Mouse (Mus musculus) stomach, embryonic 14.5 days (tissue): ENCODE measurements around the gene Dnaaf2. TPM values are rescaled to one million over a fixed set of nuclear protein-coding genes. Genes with fewer than 3 reads are reported as not detected.

Experiments used
- ATAC-seq: fragments of 200-750 bp; cut with Nextera tagmentation; 2 replicates; pipeline ENCODE4 v1.8.0; 2017; ENCODE audit warnings: low read depth, moderate TSS enrichment; ENCODE audit not compliant: insufficient number of reproducible peaks, insufficient read depth, low FRiP score
- H3K27ac ChIP-seq: fragments of 300-500 bp; sonication (generic); 2 replicates; pipeline ENCODE4 v1.5.1; 2014; ENCODE audit warnings: mild to moderate bottlenecking, low read length, moderate library complexity, mixed read lengths
- H3K27me3 ChIP-seq: fragments of 300-500 bp; sonication (generic); 2 replicates; pipeline ENCODE4 v1.6.1; 2014; ENCODE audit warnings: low read length, control low read depth, mixed read lengths; ENCODE audit not compliant: control insufficient read depth, insufficient read depth
- H3K36me3 ChIP-seq: fragments of 300-500 bp; sonication (generic); 2 replicates; pipeline ENCODE4 v1.6.1; 2014; ENCODE audit warnings: mild to moderate bottlenecking, control low read depth, low read length, moderate library complexity, mixed read lengths; ENCODE audit not compliant: control insufficient read depth, insufficient read depth
- H3K4me1 ChIP-seq: fragments of 300-500 bp; sonication (generic); 2 replicates; pipeline ENCODE4 v1.6.1; 2014; ENCODE audit warnings: low read length, control low read depth, mixed read lengths; ENCODE audit not compliant: control insufficient read depth, insufficient read depth
- H3K4me2 ChIP-seq: fragments of 300-500 bp; sonication (generic); replicated peaks from 2 replicates; pipeline ENCODE4 v1.6.1; 2014; ENCODE audit warnings: low read depth, low read length, control low read depth
- H3K4me3 ChIP-seq: fragments of 300-500 bp; sonication (generic); 2 replicates; pipeline ENCODE4 v1.5.1; 2014; ENCODE audit warnings: low read depth, low read length, control low read depth
- H3K9ac ChIP-seq: fragments of 300-500 bp; sonication (generic); replicated peaks from 2 replicates; pipeline ENCODE4 v1.6.1; 2014; ENCODE audit warnings: low read depth, mild to moderate bottlenecking, control low read depth, low read length, moderate library complexity, mixed read lengths
- H3K9me3 ChIP-seq: fragments of 300-500 bp; sonication (generic); 2 replicates; pipeline ENCODE4 v1.6.1; 2016; ENCODE audit warnings: low read depth, low read length, control low read depth; ENCODE audit not compliant: control insufficient read depth
- WGBS: fragments of 180-500 bp; shearing (Covaris S2); extraction: QIAGEN DNeasy Blood & Tissue Kit; methylation state at CpG from one replicate; pipeline ENCODE4 v1.1.7; 2014; 5-methylcytosine and 5-hydroxymethylcytosine counted together
- polyA plus RNA-seq: library from polyadenylated mRNA; unstranded; fragments of >200 nt; fragmentation: Nextera tagmentation; extraction: Ambion mirVana; gene quantifications from 2 replicates; pipeline ENCODE4 v1.2.1, GENCODE M21; 2014

Gene Dnaaf2
- polyA plus RNA-seq, result 9.2 and 9.4 TPM in 2 replicates

DNA sequence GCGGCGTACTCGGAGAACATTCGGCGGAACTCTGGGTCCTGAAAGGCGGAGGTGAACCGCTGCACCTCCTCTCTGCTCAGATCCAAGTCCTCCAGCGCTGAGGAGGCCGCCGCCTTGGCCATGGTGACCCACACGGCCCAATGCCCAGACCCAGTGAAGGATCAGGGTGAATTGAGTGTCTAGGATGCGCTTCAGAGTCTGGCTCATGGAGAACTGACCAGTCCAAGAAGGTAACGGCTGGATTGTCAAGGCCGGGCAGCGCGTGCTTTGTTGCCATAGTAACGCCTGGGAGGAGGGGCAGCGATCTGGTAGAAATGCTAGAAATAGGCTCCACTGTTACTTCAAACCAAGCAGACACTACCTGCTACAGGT is at the start of gene Dnaaf2:
Gene Dnaaf2 (minus strand): TSS at position 266 of the 372 bp plus-strand sequence.
- no peaks in the 10 kb centered on the region for H3K27me3 ChIP-seq
- H3K4me1 ChIP-seq, result peaks cover 11% of the 10 kb centered on the region; the same call in 1 of the 2 replicates
- peak within 1 kb of the TSS; percentile 81 for H3K4me2 ChIP-seq
- H3K4me3 ChIP-seq, result peak within 1 kb of the TSS; percentile 95
- peaks cover 25% of the 10 kb centered on the region for H3K36me3 ChIP-seq
- H3K9ac ChIP-seq, result peak within 1 kb of the TSS; percentile 81
- under 1% methylated on average over 18 of the region's 18 CpGs for WGBS
- peak; percentile 25; the same call in 1 of the 2 replicates for ATAC-seq
- H3K9me3 ChIP-seq, result no peaks in the 10 kb centered on the region
- peak within 1 kb of the TSS; percentile 91 for H3K27ac ChIP-seq

DNA sequence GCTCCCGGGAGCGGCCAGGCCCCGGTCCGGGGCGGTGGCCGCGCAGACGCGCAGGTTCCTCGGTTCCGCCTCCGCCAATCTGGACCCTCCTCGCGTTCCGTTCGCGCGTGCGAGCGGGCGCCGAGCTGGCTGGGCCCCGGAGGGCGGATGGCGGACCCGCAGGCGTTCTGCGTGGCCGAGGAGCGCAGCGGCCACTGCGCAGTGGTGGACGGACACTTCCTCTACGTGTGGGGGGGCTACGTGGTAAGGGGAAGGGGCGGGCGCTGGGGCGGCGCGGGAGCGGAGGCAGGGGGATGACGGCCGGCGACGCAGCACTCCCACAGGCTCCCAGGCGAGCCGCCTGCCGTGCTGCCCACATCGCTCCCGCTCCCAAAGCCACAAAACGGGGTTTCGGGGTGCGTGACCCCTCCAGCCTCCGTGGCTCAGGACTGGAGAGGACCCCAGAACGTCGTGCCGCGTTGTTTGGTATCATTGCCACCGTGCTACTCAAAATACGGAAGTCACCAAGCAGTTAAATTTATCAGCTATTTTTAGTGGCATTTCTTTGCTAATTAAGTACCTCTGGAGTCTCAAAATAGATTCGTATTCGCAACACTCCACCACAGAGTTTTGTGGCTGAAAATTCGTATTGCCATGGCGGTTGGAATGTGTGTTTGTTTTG is 43.7 kb upstream of the Dnaaf2 start:
- ATAC-seq, result peak; percentile 92
- H3K27me3 ChIP-seq, result no peaks in the 10 kb centered on the region
- H3K27ac ChIP-seq, result peak overlapping the region; percentile 83
- H3K4me2 ChIP-seq, result peak overlapping the region; percentile 48
- H3K9me3 ChIP-seq, result no peaks in the 10 kb centered on the region
- H3K4me1 ChIP-seq, result peaks cover 5% of the 10 kb centered on the region
- under 1% methylated on average over 63 of the region's 64 CpGs for WGBS
- peak overlapping the region; percentile 71 for H3K4me3 ChIP-seq
- H3K36me3 ChIP-seq, result no peaks in the 10 kb centered on the region
- H3K9ac ChIP-seq, result peak overlapping the region; percentile 72

GRCm38 (mm10) chr12:69241405-69241770 is 43.2 kb upstream of the Dnaaf2 start:
- WGBS, result 2% methylated on average over 3 of the region's 3 CpGs
- Histone ChIP-seq H3K4me2 (peak overlapping the region; percentile 48), H3K9me3 (no peaks in the 10 kb centered on the region), H3K27me3 (no peaks in the 10 kb centered on the region), H3K27ac (peak overlapping the region; percentile 83), H3K9ac (peak overlapping the region; percentile 72), H3K4me1 (peaks cover 5% of the 10 kb centered on the region), H3K36me3 (no peaks in the 10 kb centered on the region), H3K4me3 (peak overlapping the region; percentile 71)
- ATAC-seq, result no peak

DNA sequence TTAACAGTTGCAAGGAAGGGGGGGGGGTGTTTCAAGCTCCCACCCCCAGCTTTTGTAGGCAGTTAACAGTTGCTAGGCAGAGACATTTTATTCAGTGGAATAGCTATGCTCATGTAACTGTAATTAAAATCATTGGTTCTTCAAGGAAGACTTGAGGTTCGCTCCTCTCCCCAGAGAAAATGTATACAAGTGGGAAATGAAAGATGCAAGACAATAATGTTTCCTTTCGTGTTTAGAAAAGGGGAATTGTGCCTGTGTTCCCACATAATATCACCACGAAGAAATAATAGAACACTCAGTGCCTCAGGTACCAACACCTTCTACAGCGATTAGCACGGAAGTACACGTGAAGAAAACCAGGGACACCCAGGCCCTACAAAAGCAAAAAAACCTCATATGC is 42.6 kb upstream of the Dnaaf2 start, which contains the start of gene Klhdc1:
Gene Klhdc1 (plus strand): TSS at position 301 of the 400 bp plus-strand sequence.
- no peaks in the 10 kb centered on the region for H3K36me3 ChIP-seq
- 69% methylated on average over 6 of the region's 6 CpGs for WGBS
- H3K4me1 ChIP-seq, result peaks cover 5% of the 10 kb centered on the region
- no peak for ATAC-seq
- H3K27ac ChIP-seq, result peak within 1 kb of the TSS; percentile 83
- H3K27me3 ChIP-seq, result no peaks in the 10 kb centered on the region
- H3K4me2 ChIP-seq, result peak within 1 kb of the TSS; percentile 48
- no peaks in the 10 kb centered on the region for H3K9me3 ChIP-seq
- peak within 1 kb of the TSS; percentile 72 for H3K9ac ChIP-seq
- peak within 1 kb of the TSS; percentile 71 for H3K4me3 ChIP-seq

GRCm38 (mm10) chr12:69238284-69238683 is 40.1 kb upstream of the Dnaaf2 start:
- ATAC-seq, result no peak
- no peak overlapping the region for H3K27ac ChIP-seq
- peaks cover 5% of the 10 kb centered on the region for H3K4me1 ChIP-seq
- 36% methylated on average over 3 of the region's 3 CpGs for WGBS
- no peak overlapping the region for H3K4me3 ChIP-seq
- H3K36me3 ChIP-seq, result no peaks in the 10 kb centered on the region
- no peaks in the 10 kb centered on the region for H3K9me3 ChIP-seq
- no peak overlapping the region for H3K4me2 ChIP-seq
- H3K27me3 ChIP-seq, result no peaks in the 10 kb centered on the region
- H3K9ac ChIP-seq, result no peak overlapping the region

DNA sequence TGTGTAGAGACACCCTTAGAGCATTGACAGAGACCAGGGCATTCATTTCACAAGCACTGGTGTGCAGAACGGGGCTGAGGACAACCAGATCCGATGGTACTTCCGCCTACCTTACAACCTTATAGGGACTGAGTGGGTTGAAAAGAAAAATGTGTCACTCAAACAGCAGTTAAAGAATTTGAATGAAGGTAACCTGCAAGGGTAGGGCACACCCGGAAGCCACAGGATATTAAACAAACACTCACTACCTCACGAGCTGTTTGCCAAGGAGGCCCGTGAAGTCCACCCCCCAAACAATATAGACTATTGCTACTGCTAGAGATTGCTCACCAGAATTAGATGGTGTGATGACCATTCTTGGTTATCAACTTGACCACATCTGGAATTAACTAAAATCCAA is 37.6 kb upstream of the Dnaaf2 start:
- Histone ChIP-seq H3K36me3 (no peaks in the 10 kb centered on the region), H3K4me1 (peaks cover under 1% of the 10 kb centered on the region; the same call in 1 of the 2 replicates), H3K9me3 (no peaks in the 10 kb centered on the region), H3K27me3 (no peaks in the 10 kb centered on the region), H3K4me3 (no peak overlapping the region), H3K9ac (no peak overlapping the region), H3K27ac (no peak overlapping the region), H3K4me2 (no peak overlapping the region)
- WGBS, result 78% methylated on average over 6 of the region's 6 CpGs
- ATAC-seq, result peak; percentile 53; the same call in 1 of the 2 replicates

GRCm38 (mm10) chr12:69229251-69229650 is 31.0 kb upstream of the Dnaaf2 start:
- Histone ChIP-seq H3K27me3 (no peaks in the 10 kb centered on the region), H3K4me2 (no peak overlapping the region), H3K4me1 (peaks cover 4% of the 10 kb centered on the region; the same call in 1 of the 2 replicates), H3K9me3 (no peaks in the 10 kb centered on the region), H3K9ac (no peak overlapping the region), H3K27ac (no peak overlapping the region), H3K36me3 (no peaks in the 10 kb centered on the region; the same call in 1 of the 2 replicates), H3K4me3 (no peak overlapping the region)
- ATAC-seq, result no peak
- 63% methylated on average over 2 of the region's 2 CpGs for WGBS

DNA sequence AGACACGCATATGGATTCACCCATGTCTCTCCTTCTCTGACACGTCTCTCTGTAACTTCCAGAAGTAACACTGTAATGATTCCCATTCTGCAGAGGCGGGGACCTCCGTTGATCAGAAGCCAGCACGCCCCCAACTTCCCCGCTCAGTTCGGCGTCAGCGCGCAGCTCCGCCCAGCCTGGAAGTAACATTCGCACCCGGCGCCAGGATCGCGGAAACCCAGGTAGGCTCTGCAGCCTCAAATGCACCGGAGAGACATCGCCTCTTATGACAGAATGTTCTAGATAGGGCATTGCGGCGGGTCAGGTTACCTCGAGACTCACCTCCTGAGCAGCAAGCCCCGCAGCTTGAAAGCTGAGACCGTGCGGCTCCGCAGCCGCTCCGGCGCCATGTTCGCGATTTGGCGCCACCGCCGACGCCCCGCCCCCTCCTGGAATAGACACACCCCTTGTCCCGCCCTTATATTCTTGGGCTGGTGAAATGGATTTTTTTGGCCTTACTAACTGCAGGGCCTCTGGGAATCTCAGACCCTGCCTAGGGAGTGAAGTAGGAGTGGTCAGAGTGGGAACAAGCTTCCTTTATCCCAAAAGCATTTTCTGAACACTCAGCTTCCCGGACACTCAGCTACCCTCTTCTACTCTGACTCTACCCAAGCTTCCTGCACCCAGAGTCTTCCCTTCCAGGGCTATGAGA is 29.7 kb upstream of the Dnaaf2 start, which contains the start of gene Pole2:
Gene Pole2 (minus strand): TSS at position 420 of the 691 bp plus-strand sequence.
- Histone ChIP-seq H3K36me3 (no peaks in the 10 kb centered on the region; the same call in 1 of the 2 replicates), H3K4me1 (peaks cover 4% of the 10 kb centered on the region; the same call in 1 of the 2 replicates), H3K27me3 (no peaks in the 10 kb centered on the region), H3K27ac (peak within 1 kb of the TSS; percentile 90), H3K9me3 (no peaks in the 10 kb centered on the region), H3K9ac (peak within 1 kb of the TSS; percentile 23), H3K4me3 (peak within 1 kb of the TSS; percentile 60), H3K4me2 (peak within 1 kb of the TSS; percentile 39)
- peak; percentile 96 for ATAC-seq
- WGBS, result under 1% methylated on average over 37 of the region's 37 CpGs
